Mouse (Mus musculus) hindbrain, postnatal 0 days (tissue): ENCODE measurements around the gene Mmaa. TPM values are rescaled to one million over a fixed set of nuclear protein-coding genes. Genes with fewer than 3 reads are reported as not detected.

ENCODE experiments used
- ATAC-seq: fragments of 200-750 bp; cut with Nextera tagmentation; 2 replicates; pipeline ENCODE4 v1.8.0; 2017; ENCODE audit warnings: mild to moderate bottlenecking, moderate TSS enrichment, moderate library complexity
- DNase-seq: peaks from one replicate; pipeline ENCODE4 v3.0.0-alpha.2; 2015; ENCODE audit warnings: low spot score
- H3K27ac ChIP-seq: fragments of 300-500 bp; sonication (generic); 2 replicates; pipeline ENCODE4 v1.5.1; 2014; ENCODE audit warnings: mild to moderate bottlenecking
- H3K27me3 ChIP-seq: fragments of 300-500 bp; sonication (generic); 2 replicates; pipeline ENCODE4 v1.6.1; 2014; ENCODE audit warnings: low read length, mixed read lengths; ENCODE audit not compliant: insufficient read depth
- H3K36me3 ChIP-seq: fragments of 300-500 bp; sonication (generic); 2 replicates; pipeline ENCODE4 v1.6.1; 2014; ENCODE audit warnings: low read length, mixed read lengths; ENCODE audit not compliant: insufficient read depth
- H3K4me1 ChIP-seq: fragments of 300-500 bp; sonication (generic); 2 replicates; pipeline ENCODE4 v1.6.1; 2014; ENCODE audit warnings: antibody characterized with exemption, low read length, mixed read lengths; ENCODE audit not compliant: insufficient read depth
- H3K4me2 ChIP-seq: fragments of 300-500 bp; sonication (generic); 2 replicates; pipeline ENCODE4 v1.6.1; 2014; ENCODE audit warnings: low read depth, mild to moderate bottlenecking, low read length, moderate library complexity, mixed read lengths
- H3K4me3 ChIP-seq: fragments of 300-500 bp; sonication (generic); 2 replicates; pipeline ENCODE4 v1.5.1; 2014; ENCODE audit warnings: low read length
- H3K9ac ChIP-seq: fragments of 300-500 bp; sonication (generic); replicated peaks from 2 replicates; pipeline ENCODE4 v1.6.1; 2014; ENCODE audit warnings: mild to moderate bottlenecking, low read length, moderate library complexity, mixed read lengths
- H3K9me3 ChIP-seq: fragments of 300-500 bp; sonication (generic); 2 replicates; pipeline ENCODE4 v1.6.1; 2016; ENCODE audit warnings: low read length, mixed read lengths
- CTCF ChIP-seq: IDR thresholded peaks from 2 replicates; pipeline ENCODE4 v1.5.1; 2016; ENCODE audit warnings: antibody characterized with exemption, control low read depth, low read depth
- WGBS: fragments of 180-500 bp; shearing (Covaris S2); extraction: QIAGEN DNeasy Blood & Tissue Kit; methylation state at CpG from one replicate; pipeline ENCODE4 v1.1.7; 2014; 5-methylcytosine and 5-hydroxymethylcytosine counted together
- polyA plus RNA-seq: library from polyadenylated mRNA; unstranded; fragments of >200 nt; fragmentation: Nextera tagmentation; extraction: Ambion mirVana; gene quantifications from 2 replicates; pipeline ENCODE4 v1.2.1, GENCODE M21; 2015
- total RNA-seq: library from RNA; depleted of rRNA; stranded (reverse); fragments of >200 nt; gene quantifications from 2 replicates; pipeline ENCODE4 v1.2.3, GENCODE M21; 2014

Gene Mmaa
- total and polyA plus RNA-seq, 2 experiments from 2014 or later, result 7.9 to 11.5 TPM

GRCm38 (mm10) chr8:79253742-79254141 lies 41.0 kb downstream of the Mmaa start:
- Histone ChIP-seq H3K27me3 (no peaks in the 10 kb centered on the region), H3K9ac (no peak overlapping the region), H3K36me3 (no peaks in the 10 kb centered on the region), H3K4me3 (no peak overlapping the region), H3K4me1 (no peaks in the 10 kb centered on the region), H3K4me2 (no peak overlapping the region), H3K27ac (no peak overlapping the region; the same call in 1 of the 2 replicates), H3K9me3 (no peaks in the 10 kb centered on the region)
- ATAC-seq (no peak), DNase-seq (peak; percentile 65)
- no peak for TF ChIP-seq CTCF
- WGBS, result 61% methylated on average over 6 of the region's 6 CpGs

DNA sequence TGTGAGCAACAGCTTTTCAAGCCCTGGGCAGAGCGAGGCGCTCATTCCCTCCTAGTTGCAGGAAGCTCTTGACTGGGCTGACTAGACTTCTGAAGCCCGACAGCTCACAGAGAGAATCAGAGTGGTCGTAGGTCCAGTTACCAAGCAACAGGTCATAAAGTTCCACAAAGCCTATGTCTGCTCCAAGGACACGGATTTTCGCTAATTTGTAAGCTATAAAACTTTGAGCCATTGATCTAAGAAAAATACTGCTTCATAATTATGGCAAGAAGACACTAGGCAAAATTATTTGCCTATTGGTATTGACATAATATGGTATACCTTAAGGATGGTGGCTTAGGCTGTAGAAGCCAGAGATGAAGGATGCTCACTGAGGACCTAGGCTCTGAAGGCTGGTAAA lies 46.3 kb downstream of the Mmaa start, which contains the start of gene 1700011L22Rik:
1700011L22Rik (minus strand) TSS at position 101 of the 400 bp plus-strand sequence.
- H3K4me2 ChIP-seq, result no peak within 1 kb of the TSS
- no peaks in the 10 kb centered on the region for H3K4me1 ChIP-seq
- DNase-seq (no peak), ATAC-seq (no peak)
- no peak for TF ChIP-seq CTCF
- 90% methylated on average over 6 of the region's 6 CpGs for WGBS
- no peak within 1 kb of the TSS for H3K4me3 ChIP-seq
- no peak within 1 kb of the TSS for H3K27ac ChIP-seq
- H3K27me3 ChIP-seq, result no peaks in the 10 kb centered on the region
- H3K9ac ChIP-seq, result no peak within 1 kb of the TSS
- no peaks in the 10 kb centered on the region for H3K36me3 ChIP-seq
- no peaks in the 10 kb centered on the region for H3K9me3 ChIP-seq

DNA sequence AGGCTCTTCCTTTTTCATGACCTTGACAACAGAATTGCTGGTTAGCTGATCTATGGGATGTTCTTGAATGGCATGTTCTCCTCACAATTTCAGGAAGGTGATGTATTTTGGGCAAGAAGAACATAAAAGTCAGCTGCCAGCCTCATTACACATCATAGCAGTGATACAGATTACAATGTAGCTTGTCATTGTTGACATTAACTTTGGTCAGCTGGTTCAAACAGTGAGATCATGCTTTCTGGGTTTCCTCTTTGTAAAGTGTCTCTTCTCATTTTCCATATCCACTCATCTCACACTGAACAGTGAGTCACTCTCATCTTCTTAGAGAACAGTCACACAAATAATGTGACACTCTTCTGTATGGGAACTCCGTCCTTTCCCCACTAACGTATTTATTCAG lies 51.3 kb downstream of the Mmaa start:
- Histone ChIP-seq H3K36me3 (no peaks in the 10 kb centered on the region), H3K27ac (no peak overlapping the region), H3K4me3 (no peak overlapping the region), H3K27me3 (no peaks in the 10 kb centered on the region), H3K9ac (no peak overlapping the region), H3K4me1 (no peaks in the 10 kb centered on the region), H3K4me2 (no peak overlapping the region), H3K9me3 (no peaks in the 10 kb centered on the region)
- no peak for ATAC-seq
- no peak for TF ChIP-seq CTCF
- no peak for DNase-seq
- 93% methylated on average over 2 of the region's 2 CpGs for WGBS

DNA sequence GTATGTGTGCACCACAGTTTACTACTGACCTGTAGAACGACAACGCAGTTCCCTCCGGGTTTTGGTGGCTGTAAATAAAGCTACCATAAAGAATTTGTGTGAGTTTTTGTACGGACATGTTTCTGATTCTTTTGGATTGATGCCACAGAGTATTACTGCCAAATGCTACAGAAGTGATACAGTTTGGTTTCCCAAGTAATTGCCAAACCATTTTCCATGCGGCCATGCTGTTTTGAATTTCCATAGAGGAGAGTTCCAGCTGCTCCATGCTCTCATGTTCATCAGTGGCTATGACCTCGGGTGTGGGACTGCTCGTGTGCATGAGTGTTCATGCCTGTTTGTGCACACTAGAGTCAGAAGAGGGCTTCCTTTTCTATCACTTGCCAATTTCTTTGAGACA lies 54.7 kb downstream of the Mmaa start:
- Histone ChIP-seq H3K4me1 (no peaks in the 10 kb centered on the region), H3K9ac (no peak overlapping the region), H3K36me3 (no peaks in the 10 kb centered on the region), H3K4me3 (no peak overlapping the region), H3K27ac (no peak overlapping the region), H3K27me3 (no peaks in the 10 kb centered on the region), H3K4me2 (no peak overlapping the region), H3K9me3 (no peaks in the 10 kb centered on the region)
- ATAC-seq (no peak), DNase-seq (no peak)
- WGBS, result 73% methylated on average over 7 of the region's 7 CpGs
- no peak for TF ChIP-seq CTCF

- no peak overlapping the region for H3K27ac ChIP-seq
Observed at GRCm38 (mm10) chr8:79239320-79239719, 55.4 kb downstream of the Mmaa start.

DNA sequence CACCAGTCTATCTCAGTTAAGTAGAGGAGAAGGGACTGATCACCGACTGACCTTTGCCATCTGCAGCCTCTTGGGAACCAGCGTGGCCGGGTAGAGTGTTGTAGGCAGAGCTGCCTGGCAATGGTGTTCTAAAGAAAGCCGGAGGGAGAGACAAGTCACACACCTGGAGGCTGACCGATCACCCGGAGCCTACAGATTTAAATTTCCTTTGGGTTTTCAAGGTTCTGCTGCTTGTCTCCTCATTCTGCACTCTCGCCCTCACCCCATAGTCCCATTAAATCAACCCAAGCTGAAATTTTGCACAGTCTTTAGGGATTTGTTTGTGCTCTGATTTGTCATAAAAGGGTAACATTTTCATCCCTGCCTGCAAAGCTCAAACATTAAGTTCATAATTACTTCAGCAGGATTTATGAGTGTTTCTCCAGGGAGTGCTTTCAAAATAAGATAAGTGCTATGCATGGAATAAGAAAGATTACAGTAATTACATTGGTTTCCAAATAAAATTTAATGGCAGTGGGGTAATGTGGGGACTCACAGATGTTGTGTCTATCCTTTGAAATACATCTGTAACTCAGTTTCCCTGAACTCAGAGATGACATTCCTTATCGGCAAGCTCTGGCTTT lies 65.4 kb downstream of the Mmaa start:
- H3K4me3 ChIP-seq, result no peak overlapping the region
- no peaks in the 10 kb centered on the region for H3K4me1 ChIP-seq
- no peaks in the 10 kb centered on the region for H3K27me3 ChIP-seq
- H3K36me3 ChIP-seq, result no peaks in the 10 kb centered on the region
- H3K9ac ChIP-seq, result no peak overlapping the region
- TF ChIP-seq CTCF, result no peak
- H3K4me2 ChIP-seq, result no peak overlapping the region
- no peak overlapping the region for H3K27ac ChIP-seq
- 89% methylated on average over 8 of the region's 8 CpGs for WGBS
- ATAC-seq (no peak), DNase-seq (no peak)
- no peaks in the 10 kb centered on the region for H3K9me3 ChIP-seq

More at GRCm38 (mm10) chr8:79239320-79239719, 55.4 kb downstream of the Mmaa start:
- WGBS, result 83% methylated on average over 3 of the region's 3 CpGs
- TF ChIP-seq CTCF, result no peak
- H3K9ac ChIP-seq, result no peak overlapping the region
- no peak overlapping the region for H3K4me3 ChIP-seq
- no peaks in the 10 kb centered on the region for H3K36me3 ChIP-seq
- DNase-seq (no peak), ATAC-seq (no peak)
- H3K4me2 ChIP-seq, result no peak overlapping the region
- no peaks in the 10 kb centered on the region for H3K9me3 ChIP-seq
- H3K27me3 ChIP-seq, result no peaks in the 10 kb centered on the region
- no peaks in the 10 kb centered on the region for H3K4me1 ChIP-seq

GRCm38 (mm10) chr8:79227916-79228315 lies 66.8 kb downstream of the Mmaa start:
- Histone ChIP-seq H3K4me2 (no peak overlapping the region), H3K9me3 (no peaks in the 10 kb centered on the region), H3K27me3 (no peaks in the 10 kb centered on the region), H3K9ac (no peak overlapping the region), H3K4me3 (no peak overlapping the region), H3K27ac (no peak overlapping the region), H3K36me3 (no peaks in the 10 kb centered on the region), H3K4me1 (no peaks in the 10 kb centered on the region)
- ATAC-seq (no peak), DNase-seq (no peak)
- TF ChIP-seq CTCF, result no peak
- 90% methylated on average over 3 of the region's 3 CpGs for WGBS
